Mouse (Mus musculus) bone marrow macrophage, adult 2 months (primary cell): ENCODE measurements around the gene Tmpo.

Source experiments
- CTCF ChIP-seq: IDR thresholded peaks from 2 replicates; pipeline ENCODE4 v1.5.1; 2012; ENCODE audit warnings: low read depth, mild to moderate bottlenecking, low read length, moderate library complexity
- POLR2A ChIP-seq: IDR thresholded peaks from 2 replicates; pipeline ENCODE4 v1.6.1; 2012; ENCODE audit warnings: mild to moderate bottlenecking, low read depth, low read length, borderline replicate concordance

- TF ChIP-seq POLR2A: no peak
- TF ChIP-seq CTCF: no peak
These were observed 53.7 kb downstream of the Tmpo start for GRCm38 (mm10) chr10:91127395-91127794.
